Mouse (Mus musculus) urinary bladder, adult 2 months (tissue): ENCODE data around the gene Pdzrn4. TPM values are rescaled to one million over a fixed set of nuclear protein-coding genes. Genes with fewer than 3 reads are reported as not detected.
"Not testable (repeated sequence)": the region's sequence is repeated elsewhere in the genome, so short reads cannot be mapped to it uniquely, and the experiment has no call there.

Experiments used
- DNase-seq: peaks from one replicate; pipeline ENCODE4 v3.0.0; 2022; ENCODE audit warnings: low spot score
- polyA plus RNA-seq: library from polyadenylated mRNA; depleted of rRNA; stranded (reverse); fragments of >200 nt; gene quantifications from 2 replicates; pipeline ENCODE4 v1.2.3, GENCODE M21; 2012; rRNA removed

The Pdzrn4 gene
- polyA plus RNA-seq = 0.34 and 0.59 TPM in 2 replicates

GRCm38 (mm10) chr15:92396770-92397608, at the start of gene Pdzrn4:
Pdzrn4 (plus strand) TSS chr15:92396881.
- DNase-seq = peak; percentile 31

DNA sequence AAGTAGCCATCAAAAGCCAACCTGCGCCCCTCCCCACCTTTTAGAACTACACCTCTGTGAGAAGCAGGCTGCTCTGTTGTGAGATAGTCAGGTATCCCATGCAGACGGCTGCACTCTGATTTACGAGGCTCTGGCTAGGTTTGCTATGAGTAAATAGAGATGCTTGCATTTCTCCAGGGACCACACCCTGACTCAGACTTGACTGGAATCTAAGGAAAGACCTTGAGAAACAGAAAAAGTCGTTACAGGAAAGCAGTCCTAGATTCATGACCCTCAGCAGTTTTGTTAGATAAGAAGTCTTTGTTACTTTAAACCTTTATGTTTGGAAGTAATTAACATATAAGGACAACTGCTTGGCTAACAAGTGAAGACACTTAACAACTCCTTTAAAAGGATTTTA, 49.3 kb upstream of the Pdzrn4 start:
- DNase-seq = no peak

GRCm38 (mm10) chr15:92347902-92348301, 48.8 kb upstream of the Pdzrn4 start:
- DNase-seq = no peak

- not testable (repeated sequence) for DNase-seq
These were observed 48.2 kb upstream of the Pdzrn4 start for GRCm38 (mm10) chr15:92348453-92348852.

GRCm38 (mm10) chr15:92364153-92364552, 32.5 kb upstream of the Pdzrn4 start:
- no peak for DNase-seq

DNA sequence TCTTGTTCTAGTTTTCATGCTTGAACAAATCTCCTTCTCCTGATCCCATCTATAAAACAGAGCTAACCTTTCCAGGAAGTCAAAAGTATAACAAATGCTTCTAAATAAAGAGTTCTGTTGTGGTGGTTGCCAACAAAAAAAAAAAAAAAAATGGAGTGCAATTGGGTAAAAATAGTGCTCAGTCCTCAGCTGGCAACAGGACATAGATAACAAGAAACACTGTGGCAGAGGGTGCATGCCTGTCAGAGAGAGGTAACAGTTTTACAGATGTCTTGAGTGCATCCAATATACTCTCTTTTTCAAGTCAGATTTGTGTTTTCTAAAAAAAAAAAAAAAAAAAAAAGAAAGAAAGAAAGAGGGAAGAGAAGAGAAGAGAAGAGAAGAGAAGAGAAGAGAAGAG, 32.1 kb upstream of the Pdzrn4 start:
- DNase-seq = no peak

- no peak for DNase-seq
These were observed 1.9 kb upstream of the Pdzrn4 start for GRCm38 (mm10) chr15:92394811-92395210.

DNA sequence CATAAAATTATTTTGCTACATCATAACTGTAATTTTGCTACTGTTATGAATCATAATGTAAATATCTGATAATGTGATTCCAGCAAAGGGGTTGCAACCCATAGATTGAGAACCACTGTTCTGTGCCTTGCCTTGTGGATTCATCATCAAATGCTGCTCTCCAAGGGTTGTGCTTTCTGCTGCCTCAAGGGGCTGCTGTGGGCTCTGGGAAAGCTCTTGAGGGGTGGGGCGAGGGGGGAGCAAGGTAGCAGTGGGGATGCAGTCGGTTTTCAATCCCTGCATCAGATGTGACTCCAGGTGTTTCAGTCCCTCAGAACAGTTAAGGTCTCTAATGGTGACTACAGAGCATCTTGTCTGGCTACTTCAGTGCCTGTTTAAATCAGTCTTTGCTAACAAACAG, 2.1 kb downstream of the Pdzrn4 start:
- DNase-seq = no peak

- no peak for DNase-seq
These were observed 2.6 kb downstream of the Pdzrn4 start for GRCm38 (mm10) chr15:92399278-92399677.

- no peak for DNase-seq
These were observed 4.9 kb downstream of the Pdzrn4 start for GRCm38 (mm10) chr15:92401554-92401953.

DNA sequence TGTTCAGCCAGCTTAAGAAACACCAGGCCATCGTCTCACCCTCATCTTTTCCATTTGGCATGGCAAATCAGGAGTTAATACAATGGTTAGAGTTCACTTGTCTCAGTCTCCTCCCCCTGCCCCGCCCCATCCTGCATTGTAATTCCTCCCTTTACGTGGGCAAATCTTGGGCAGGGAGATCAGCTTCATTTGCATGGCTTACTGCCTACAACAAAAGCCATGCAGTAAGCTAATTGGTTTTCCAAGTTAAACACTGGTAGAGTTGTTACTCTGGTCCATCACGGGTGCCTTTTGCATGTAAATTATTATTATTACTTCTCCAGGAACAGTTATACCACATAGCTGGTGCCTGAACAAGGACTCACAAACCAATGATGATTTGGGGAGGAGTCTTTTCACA, 18.6 kb downstream of the Pdzrn4 start:
- no peak for DNase-seq

- no peak for DNase-seq
These were observed 19.5 kb downstream of the Pdzrn4 start for GRCm38 (mm10) chr15:92416141-92416540.

DNA sequence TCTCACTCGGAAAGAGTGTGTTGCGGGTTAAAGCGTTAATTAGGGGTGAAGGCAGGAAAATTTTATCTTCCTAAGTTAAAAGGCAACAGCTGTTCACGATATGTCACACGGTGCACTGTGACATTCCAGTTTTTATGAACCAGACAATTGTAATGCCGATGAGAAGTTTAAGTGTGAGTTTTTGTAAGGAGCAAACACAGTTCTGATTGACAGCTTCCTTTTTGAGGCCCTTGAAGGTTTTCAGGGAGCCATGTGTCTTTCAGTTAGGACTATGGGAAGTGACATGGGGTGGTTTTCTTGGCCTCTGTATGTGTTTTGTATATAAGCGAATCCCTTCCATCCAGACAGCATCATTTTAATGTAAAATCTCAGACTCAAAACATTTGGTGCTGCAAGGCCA, 20.0 kb downstream of the Pdzrn4 start:
- no peak for DNase-seq

DNA sequence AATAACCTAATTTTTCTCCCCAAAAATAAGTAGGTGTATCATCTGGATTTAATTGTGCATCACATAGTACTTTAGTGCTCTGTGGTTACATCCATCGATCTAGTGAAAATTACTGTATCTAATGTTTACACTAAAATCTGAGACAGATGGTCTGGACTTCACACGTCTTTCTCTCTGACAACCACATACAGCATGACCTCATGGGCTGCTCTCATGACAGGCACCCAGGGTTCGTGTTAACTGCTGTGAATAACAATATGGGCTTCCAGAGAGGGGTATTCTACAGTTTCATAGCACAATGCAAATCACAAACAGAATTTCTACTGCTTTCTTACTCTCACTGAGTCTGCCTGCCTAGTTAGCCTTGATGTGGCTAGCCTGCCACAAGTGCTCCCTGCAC, 20.4 kb downstream of the Pdzrn4 start:
- DNase-seq = no peak

DNA sequence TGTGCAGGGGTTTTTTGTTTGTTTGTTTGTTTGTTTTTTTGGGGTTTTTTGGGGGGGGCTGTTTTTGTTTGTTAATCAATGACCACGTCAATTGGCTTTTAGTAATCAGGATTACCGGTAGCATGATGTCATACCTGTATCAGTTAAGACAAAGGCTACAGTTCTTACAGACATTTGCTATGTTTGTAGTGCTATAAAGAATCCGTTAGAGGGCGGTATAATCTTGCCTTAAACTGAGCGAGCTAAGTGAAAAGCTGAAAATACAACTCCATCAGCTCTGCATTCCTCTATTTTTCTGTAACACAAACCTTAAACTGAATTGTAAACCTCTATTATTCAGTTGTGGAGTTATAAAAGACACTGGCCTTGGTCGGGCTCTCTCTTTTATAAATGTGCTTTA, 37.9 kb downstream of the Pdzrn4 start:
- DNase-seq = no peak

GRCm38 (mm10) chr15:92435306-92435705, 38.6 kb downstream of the Pdzrn4 start:
- no peak for DNase-seq

- DNase-seq = no peak
These were observed 45.0 kb downstream of the Pdzrn4 start for GRCm38 (mm10) chr15:92441630-92442180.

- no peak for DNase-seq
These were observed 51.0 kb downstream of the Pdzrn4 start for GRCm38 (mm10) chr15:92447708-92448147.

DNA sequence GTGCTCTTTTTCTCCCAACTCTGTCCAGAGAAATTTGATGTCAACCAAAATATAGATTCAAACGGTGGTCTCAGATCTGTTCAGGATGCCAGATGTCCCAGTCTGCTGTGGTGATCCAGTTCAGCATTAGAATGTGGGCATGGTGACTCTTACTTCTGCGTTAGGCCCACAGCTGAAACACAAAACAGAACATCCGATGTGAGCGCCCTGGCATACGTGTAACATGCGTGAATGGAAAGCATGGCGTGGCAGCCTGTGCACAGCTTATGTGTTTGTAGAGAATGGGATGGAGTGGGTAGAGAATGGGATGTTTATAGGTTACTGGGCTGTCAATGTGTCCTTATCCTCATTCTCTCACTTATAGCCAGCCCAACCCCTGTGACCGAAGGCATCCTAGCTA, 52.4 kb downstream of the Pdzrn4 start:
- no peak for DNase-seq

DNA sequence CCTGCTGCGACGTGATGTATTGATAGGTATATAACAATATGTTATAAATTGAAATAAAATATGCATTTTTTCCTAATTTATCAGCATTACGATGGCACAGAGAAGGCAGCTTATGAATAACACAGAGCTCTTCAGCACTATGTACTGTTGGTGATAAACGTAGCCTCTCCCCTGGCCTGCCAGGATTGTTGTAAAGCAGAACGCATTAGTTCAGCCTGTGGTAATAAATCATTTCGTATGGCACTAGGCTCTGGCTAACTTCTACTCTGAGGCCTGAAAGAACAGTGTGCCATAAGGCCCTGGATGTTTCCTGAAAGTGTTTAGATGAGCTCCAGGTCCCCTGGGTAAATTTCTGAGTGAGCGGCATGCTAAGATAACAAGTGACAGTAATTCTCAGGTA, 55.9 kb downstream of the Pdzrn4 start:
- no peak for DNase-seq

DNA sequence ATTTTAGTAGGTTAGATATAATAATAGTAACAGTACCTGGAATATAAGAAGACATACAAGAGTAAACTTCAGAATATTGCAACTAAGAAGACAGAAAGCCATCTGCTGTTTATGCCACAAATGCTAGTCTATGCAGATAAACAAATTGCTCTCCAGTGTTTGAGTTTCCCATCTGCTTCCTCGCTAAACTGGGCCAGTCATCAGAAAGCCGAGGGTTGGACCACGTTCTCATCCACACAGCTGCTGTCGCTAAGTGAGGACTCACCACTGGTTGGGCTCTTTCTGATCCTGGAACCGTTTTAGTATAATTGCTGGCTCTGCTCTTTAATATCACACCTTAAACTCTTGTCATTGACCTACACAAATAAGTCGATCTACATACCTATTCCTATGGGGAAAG, 85.5 kb downstream of the Pdzrn4 start:
- DNase-seq = no peak

DNA sequence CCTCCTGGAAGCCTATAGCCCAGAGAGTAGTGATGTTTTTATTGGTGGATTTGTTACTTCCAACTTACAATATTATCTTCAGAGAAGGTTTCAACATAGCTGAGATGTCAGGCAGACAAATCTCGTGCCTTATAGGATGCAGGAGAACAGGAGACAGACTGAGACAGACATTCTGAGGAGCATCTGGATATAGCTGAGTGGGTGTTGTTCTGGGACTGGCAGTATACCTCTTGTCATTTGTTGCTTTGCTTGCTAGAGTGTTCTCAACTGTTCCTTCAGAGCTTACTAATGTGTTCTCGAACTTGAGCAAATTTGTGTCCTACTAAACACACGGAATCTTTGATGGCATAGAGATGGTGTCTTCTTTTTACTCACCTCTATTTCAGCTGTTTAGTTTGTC, 94.7 kb downstream of the Pdzrn4 start:
- no peak for DNase-seq

GRCm38 (mm10) chr15:92495465-92496174, 98.9 kb downstream of the Pdzrn4 start:
- no peak for DNase-seq
